Mouse (Mus musculus): Measurements from ENCODE around the gene Grwd1.
A peak's percentile ranks its signal among the peaks of the same experiment; 100 is the strongest.
"Not testable (repeated sequence)": the region's sequence is repeated elsewhere in the genome, so short reads cannot be mapped to it uniquely, and the experiment has no call there.

Gene Grwd1

GRCm38 (mm10) chr7:45830427-45831127 is at the start of gene Grwd1:
Gene Grwd1 (minus strand): TSS chr7:45830944.
- Histone ChIP-seq H3K36me3 (ENCODE audit: control insufficient read depth, insufficient read depth, low read length, poor library complexity, severe bottlenecking) (no peaks in the 10 kb centered on the region; the same call in 1 of the 2 replicates), H3K27me3 (ENCODE audit: control insufficient read depth, insufficient read depth, low read length, poor library complexity, severe bottlenecking) (no peaks in the 10 kb centered on the region)
- DNase-seq (ENCODE audit: low read depth, low spot score): peak; percentile 94

- Histone ChIP-seq H3K36me3 (ENCODE audit: control insufficient read depth, insufficient read depth, low read length, poor library complexity, severe bottlenecking) (peaks cover 10% of the 10 kb centered on the region), H3K27me3 (ENCODE audit: control insufficient read depth, insufficient read depth, low read length, poor library complexity, severe bottlenecking) (no peaks in the 10 kb centered on the region)
- no peak for DNase-seq (ENCODE audit: low read depth, low spot score)
Measured at GRCm38 (mm10) chr7:45880531-45880930, 49.8 kb upstream of the Grwd1 start.

- DNase-seq (ENCODE audit: low read depth, low spot score); H3K27me3 ChIP-seq (ENCODE audit: control insufficient read depth, insufficient read depth, low read length, poor library complexity, severe bottlenecking): not testable (repeated sequence)
- peaks cover 10% of the 10 kb centered on the region for H3K36me3 ChIP-seq (ENCODE audit: control insufficient read depth, insufficient read depth, low read length, poor library complexity, severe bottlenecking)
Measured at GRCm38 (mm10) chr7:45878278-45878677, 47.5 kb upstream of the Grwd1 start, which contains the start of gene Grin2d. Gene Grin2d (minus strand): TSS chr7:45878378.

- no peaks in the 10 kb centered on the region for H3K27me3 ChIP-seq (ENCODE audit: control insufficient read depth, insufficient read depth, low read length, poor library complexity, severe bottlenecking)
- H3K36me3 ChIP-seq (ENCODE audit: control insufficient read depth, insufficient read depth, low read length, poor library complexity, severe bottlenecking): peaks cover 8% of the 10 kb centered on the region; the same call in 1 of the 2 replicates
- DNase-seq (ENCODE audit: low read depth, low spot score): no peak
Measured at GRCm38 (mm10) chr7:45876895-45877294, 46.2 kb upstream of the Grwd1 start.

- DNase-seq (ENCODE audit: low read depth, low spot score): peak; percentile 63
- Histone ChIP-seq H3K27me3 (ENCODE audit: control insufficient read depth, insufficient read depth, low read length, poor library complexity, severe bottlenecking) (no peaks in the 10 kb centered on the region), H3K36me3 (ENCODE audit: control insufficient read depth, insufficient read depth, low read length, poor library complexity, severe bottlenecking) (peaks cover 6% of the 10 kb centered on the region; the same call in 1 of the 2 replicates)
Measured at GRCm38 (mm10) chr7:45873061-45873947, 42.6 kb upstream of the Grwd1 start.

GRCm38 (mm10) chr7:45872624-45873023 is 41.9 kb upstream of the Grwd1 start, which contains the start of gene Kdelr1:
Gene Kdelr1 (plus strand): TSS chr7:45872772.
- Histone ChIP-seq H3K27me3 (ENCODE audit: control insufficient read depth, insufficient read depth, low read length, poor library complexity, severe bottlenecking) (no peaks in the 10 kb centered on the region), H3K36me3 (ENCODE audit: control insufficient read depth, insufficient read depth, low read length, poor library complexity, severe bottlenecking) (0 out of 2 replicates have a peak, but pooled peaks cover 4% of the 10 kb centered on the region)
- peak; percentile 93 for DNase-seq (ENCODE audit: low read depth, low spot score)

GRCm38 (mm10) chr7:45870282-45871058 is 39.7 kb upstream of the Grwd1 start:
- Histone ChIP-seq H3K36me3 (ENCODE audit: control insufficient read depth, insufficient read depth, low read length, poor library complexity, severe bottlenecking) (0 out of 2 replicates have a peak, but pooled peaks cover 2% of the 10 kb centered on the region), H3K27me3 (ENCODE audit: control insufficient read depth, insufficient read depth, low read length, poor library complexity, severe bottlenecking) (no peaks in the 10 kb centered on the region)
- peak; percentile 32 for DNase-seq (ENCODE audit: low read depth, low spot score)

GRCm38 (mm10) chr7:45869787-45870186 is 39.0 kb upstream of the Grwd1 start:
- H3K36me3 ChIP-seq (ENCODE audit: control insufficient read depth, insufficient read depth, low read length, poor library complexity, severe bottlenecking): no peaks in the 10 kb centered on the region
- H3K27me3 ChIP-seq (ENCODE audit: control insufficient read depth, insufficient read depth, low read length, poor library complexity, severe bottlenecking): no peaks in the 10 kb centered on the region
- DNase-seq (ENCODE audit: low read depth, low spot score): peak; percentile 34

GRCm38 (mm10) chr7:45869107-45869670 is 38.4 kb upstream of the Grwd1 start:
- H3K27me3 ChIP-seq (ENCODE audit: control insufficient read depth, insufficient read depth, low read length, poor library complexity, severe bottlenecking): no peaks in the 10 kb centered on the region
- H3K36me3 ChIP-seq (ENCODE audit: control insufficient read depth, insufficient read depth, low read length, poor library complexity, severe bottlenecking): no peaks in the 10 kb centered on the region
- no peak for DNase-seq (ENCODE audit: low read depth, low spot score)

- Histone ChIP-seq H3K27me3 (ENCODE audit: control insufficient read depth, insufficient read depth, low read length, poor library complexity, severe bottlenecking) (no peaks in the 10 kb centered on the region), H3K36me3 (ENCODE audit: control insufficient read depth, insufficient read depth, low read length, poor library complexity, severe bottlenecking) (no peaks in the 10 kb centered on the region)
- DNase-seq (ENCODE audit: low read depth, low spot score): no peak
Measured at GRCm38 (mm10) chr7:45867871-45868270, 37.1 kb upstream of the Grwd1 start.

GRCm38 (mm10) chr7:45865925-45866910 is 35.5 kb upstream of the Grwd1 start:
- peak; percentile 93 for DNase-seq (ENCODE audit: low read depth, low spot score)
- no peaks in the 10 kb centered on the region for H3K36me3 ChIP-seq (ENCODE audit: control insufficient read depth, insufficient read depth, low read length, poor library complexity, severe bottlenecking)

GRCm38 (mm10) chr7:45864435-45864834 is 33.7 kb upstream of the Grwd1 start:
- Histone ChIP-seq H3K27me3 (ENCODE audit: control insufficient read depth, insufficient read depth, low read length, poor library complexity, severe bottlenecking) (no peaks in the 10 kb centered on the region), H3K36me3 (ENCODE audit: control insufficient read depth, insufficient read depth, low read length, poor library complexity, severe bottlenecking) (no peaks in the 10 kb centered on the region)
- DNase-seq (ENCODE audit: low read depth, low spot score): no peak

More at GRCm38 (mm10) chr7:45865925-45866910, 35.5 kb upstream of the Grwd1 start:
- H3K27me3 ChIP-seq (ENCODE audit: control insufficient read depth, insufficient read depth, low read length, poor library complexity, severe bottlenecking): no peaks in the 10 kb centered on the region

- no peaks in the 10 kb centered on the region for H3K27me3 ChIP-seq (ENCODE audit: control insufficient read depth, insufficient read depth, low read length, poor library complexity, severe bottlenecking)
- DNase-seq (ENCODE audit: low read depth, low spot score): no peak
Measured at GRCm38 (mm10) chr7:45862804-45863203, 32.1 kb upstream of the Grwd1 start.

More at GRCm38 (mm10) chr7:45862804-45863203, 32.1 kb upstream of the Grwd1 start:
- no peaks in the 10 kb centered on the region for H3K36me3 ChIP-seq (ENCODE audit: control insufficient read depth, insufficient read depth, low read length, poor library complexity, severe bottlenecking)

Measured in splenic B cell, adult 2 months (primary cell).